Mouse (Mus musculus): Measurements from ENCODE around the gene Opcml. TPM values are rescaled to one million over a fixed set of nuclear protein-coding genes. Genes with fewer than 3 reads are reported as not detected.

Gene Opcml
- polyA plus RNA-seq, 1 experiment = 0.04 TPM

DNA sequence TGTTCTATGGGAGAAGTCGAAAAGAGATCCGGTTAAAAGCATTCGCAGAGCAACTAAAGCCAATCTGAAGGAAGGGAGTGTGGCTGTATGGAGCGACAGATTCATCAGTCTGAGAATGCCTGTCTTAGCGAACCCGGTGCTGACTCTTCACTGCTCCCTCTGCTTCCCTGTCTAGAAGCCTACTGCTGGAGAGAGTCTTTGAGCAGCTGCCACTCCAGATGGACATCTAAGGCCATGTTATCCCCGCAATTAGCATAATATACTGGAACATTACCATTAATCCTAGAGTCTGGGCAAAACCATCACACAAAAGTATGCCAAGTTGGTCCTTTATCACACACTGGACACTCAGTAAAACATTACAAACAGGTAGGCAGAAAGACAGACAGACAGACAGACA is 206.0 kb downstream of the Opcml start:
- H3K27me3 ChIP-seq (ENCODE audit: control insufficient read depth, insufficient read depth, low read length) = no peaks in the 10 kb centered on the region
- TF ChIP-seq POLR2A (IDR thresholded peaks at IDR 0.05; ENCODE audit: low read depth, low read length) (no peak), CTCF (IDR thresholded peaks at IDR 0.05; ENCODE audit: extremely low read depth, insufficient read length, insufficient replicate concordance, low read depth, low read length) (no peak)
- 87% methylated on average over 7 of the region's 7 CpGs for WGBS
- H3K4me1 ChIP-seq (ENCODE audit: control insufficient read depth, insufficient read depth, insufficient read length, low read length) = no peaks in the 10 kb centered on the region
- no peak overlapping the region for H3K4me3 ChIP-seq (ENCODE audit: low read depth, low read length)
- no peak overlapping the region for H3K27ac ChIP-seq (ENCODE audit: insufficient read depth, low read depth, low read length)
- H3K36me3 ChIP-seq (ENCODE audit: control insufficient read depth, insufficient read depth, low read length) = no peaks in the 10 kb centered on the region

DNA sequence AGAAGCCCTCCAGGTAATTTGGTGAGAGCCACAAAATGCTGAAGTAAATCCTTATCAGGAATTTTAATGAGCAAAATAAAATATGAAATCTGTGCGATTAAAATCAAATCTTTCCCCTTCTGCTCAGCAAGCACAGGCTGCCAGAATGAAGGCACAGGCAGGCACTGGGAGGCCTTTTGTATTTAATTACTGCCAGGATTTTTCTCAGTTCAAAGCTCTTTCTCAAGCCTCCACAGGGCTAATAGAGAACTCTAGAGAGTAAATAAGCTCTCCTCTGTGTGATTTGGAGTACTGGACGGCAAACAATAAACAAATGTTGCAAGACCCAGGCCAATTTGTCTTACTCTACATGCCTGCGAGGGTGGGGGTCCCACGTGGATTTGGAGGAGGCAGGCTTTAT is 208.2 kb downstream of the Opcml start:
- Histone ChIP-seq H3K4me3 (ENCODE audit: low read depth, low read length) (no peak overlapping the region), H3K27ac (ENCODE audit: insufficient read depth, low read depth, low read length) (no peak overlapping the region), H3K36me3 (ENCODE audit: control insufficient read depth, insufficient read depth, low read length) (no peaks in the 10 kb centered on the region), H3K4me1 (ENCODE audit: control insufficient read depth, insufficient read depth, insufficient read length, low read length) (no peaks in the 10 kb centered on the region), H3K27me3 (ENCODE audit: control insufficient read depth, insufficient read depth, low read length) (no peaks in the 10 kb centered on the region)
- no peak for TF ChIP-seq POLR2A (IDR thresholded peaks at IDR 0.05; ENCODE audit: low read depth, low read length)
- TF ChIP-seq CTCF (IDR thresholded peaks at IDR 0.05; ENCODE audit: extremely low read depth, insufficient read length, insufficient replicate concordance, low read depth, low read length) = no peak
- WGBS = 58% methylated on average over 4 of the region's 4 CpGs

DNA sequence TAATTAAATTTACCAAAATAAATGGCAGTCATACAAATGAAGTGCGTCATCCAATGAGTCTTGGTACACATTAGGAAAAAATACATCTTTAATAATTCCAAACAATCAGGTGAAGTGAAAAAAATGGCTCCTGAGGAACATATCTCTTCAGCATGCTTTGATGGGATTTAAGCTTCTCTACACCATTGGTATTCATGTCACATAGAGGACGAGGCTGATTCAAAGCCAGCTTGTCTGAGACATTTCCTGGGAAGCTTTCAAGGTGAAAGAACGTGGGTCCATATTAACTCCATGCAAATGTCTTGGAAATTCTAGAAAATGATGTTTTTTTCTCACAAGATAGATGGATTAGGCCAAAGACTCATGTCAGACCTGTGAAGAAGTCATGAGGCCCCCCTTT is 212.6 kb downstream of the Opcml start:
- Histone ChIP-seq H3K36me3 (ENCODE audit: control insufficient read depth, insufficient read depth, low read length) (no peaks in the 10 kb centered on the region), H3K27me3 (ENCODE audit: control insufficient read depth, insufficient read depth, low read length) (no peaks in the 10 kb centered on the region), H3K27ac (ENCODE audit: insufficient read depth, low read depth, low read length) (no peak overlapping the region), H3K4me1 (ENCODE audit: control insufficient read depth, insufficient read depth, insufficient read length, low read length) (no peaks in the 10 kb centered on the region), H3K4me3 (ENCODE audit: low read depth, low read length) (no peak overlapping the region)
- TF ChIP-seq CTCF (IDR thresholded peaks at IDR 0.05; ENCODE audit: extremely low read depth, insufficient read length, insufficient replicate concordance, low read depth, low read length) (no peak), POLR2A (IDR thresholded peaks at IDR 0.05; ENCODE audit: low read depth, low read length) (no peak)
- WGBS = 70% methylated on average over 3 of the region's 3 CpGs

DNA sequence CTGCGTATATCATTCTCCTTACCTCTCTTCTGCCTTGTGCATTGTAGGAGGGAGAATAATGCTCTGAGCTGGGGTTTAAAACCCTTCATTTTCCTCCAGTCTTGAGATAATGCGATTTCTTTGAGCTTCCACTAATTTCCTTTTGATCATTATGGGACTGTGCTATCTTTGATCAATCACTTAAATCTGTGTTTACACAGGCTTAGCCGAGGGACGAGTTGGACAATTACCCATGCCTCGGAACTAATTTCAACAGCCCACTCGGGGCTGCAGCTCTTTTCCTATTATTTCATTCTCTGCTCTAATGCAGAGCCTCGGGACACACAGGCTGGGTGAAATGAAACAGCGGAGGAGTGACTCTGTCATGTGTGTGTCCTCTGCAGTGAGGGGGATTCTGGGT is 220.9 kb downstream of the Opcml start:
- 37% methylated on average over 8 of the region's 8 CpGs for WGBS
- Histone ChIP-seq H3K27me3 (ENCODE audit: control insufficient read depth, insufficient read depth, low read length) (no peaks in the 10 kb centered on the region), H3K27ac (ENCODE audit: insufficient read depth, low read depth, low read length) (no peak overlapping the region), H3K4me1 (ENCODE audit: control insufficient read depth, insufficient read depth, insufficient read length, low read length) (no peaks in the 10 kb centered on the region), H3K36me3 (ENCODE audit: control insufficient read depth, insufficient read depth, low read length) (no peaks in the 10 kb centered on the region), H3K4me3 (ENCODE audit: low read depth, low read length) (no peak overlapping the region)
- TF ChIP-seq POLR2A (IDR thresholded peaks at IDR 0.05; ENCODE audit: low read depth, low read length) (no peak), CTCF (IDR thresholded peaks at IDR 0.05; ENCODE audit: extremely low read depth, insufficient read length, insufficient replicate concordance, low read depth, low read length) (no peak)

DNA sequence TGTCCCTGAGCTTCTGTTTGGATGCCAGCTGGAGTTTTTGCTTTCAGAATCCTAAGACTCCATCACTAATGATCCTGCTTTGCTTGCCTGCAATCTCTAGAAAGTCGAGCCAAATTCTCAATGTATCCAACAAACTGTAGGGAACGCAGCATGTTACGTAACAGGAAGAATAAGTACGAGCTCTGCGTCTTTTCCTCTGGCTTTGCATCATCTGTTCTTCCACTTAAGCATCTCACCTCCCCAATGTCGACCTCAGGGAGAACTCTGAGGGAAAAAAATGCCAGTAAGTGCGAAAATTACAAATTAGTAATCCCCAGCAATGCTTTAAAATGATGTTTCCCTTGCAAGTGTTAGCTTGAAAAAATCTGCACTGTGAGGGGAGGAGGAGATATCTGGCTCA is 222.1 kb downstream of the Opcml start:
- TF ChIP-seq CTCF (IDR thresholded peaks at IDR 0.05; ENCODE audit: extremely low read depth, insufficient read length, insufficient replicate concordance, low read depth, low read length) (no peak), POLR2A (IDR thresholded peaks at IDR 0.05; ENCODE audit: low read depth, low read length) (no peak)
- H3K27ac ChIP-seq (ENCODE audit: insufficient read depth, low read depth, low read length) = no peak overlapping the region
- WGBS = 47% methylated on average over 7 of the region's 7 CpGs

DNA sequence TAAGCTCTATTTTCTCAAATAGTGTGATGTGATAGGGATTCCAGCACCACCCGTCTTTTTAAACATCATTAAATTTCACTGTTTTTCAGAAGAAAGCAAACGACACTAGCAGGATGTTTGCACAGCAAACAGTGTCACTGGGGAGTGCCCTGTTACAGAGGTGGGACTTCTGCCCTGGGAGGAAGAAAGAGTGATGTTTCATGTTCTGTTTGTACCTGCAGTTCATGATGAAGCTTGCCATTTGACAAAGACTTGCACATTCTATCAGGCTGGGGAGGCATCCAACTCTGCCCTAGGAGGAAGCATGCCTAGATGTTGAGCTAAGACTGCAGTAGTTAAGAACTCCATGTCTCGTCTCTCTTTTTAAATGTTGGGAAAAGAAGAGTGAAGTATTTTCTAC is 222.6 kb downstream of the Opcml start:
- no peaks in the 10 kb centered on the region for H3K27me3 ChIP-seq (ENCODE audit: control insufficient read depth, insufficient read depth, low read length)
- no peaks in the 10 kb centered on the region for H3K4me1 ChIP-seq (ENCODE audit: control insufficient read depth, insufficient read depth, insufficient read length, low read length)
- no peak for TF ChIP-seq CTCF (IDR thresholded peaks at IDR 0.05; ENCODE audit: extremely low read depth, insufficient read length, insufficient replicate concordance, low read depth, low read length)
- TF ChIP-seq POLR2A (IDR thresholded peaks at IDR 0.05; ENCODE audit: low read depth, low read length) = no peak
- 22% methylated on average over 3 of the region's 3 CpGs for WGBS
- H3K4me3 ChIP-seq (ENCODE audit: low read depth, low read length) = no peak overlapping the region
- no peak overlapping the region for H3K27ac ChIP-seq (ENCODE audit: insufficient read depth, low read depth, low read length)
- H3K36me3 ChIP-seq (ENCODE audit: control insufficient read depth, insufficient read depth, low read length) = no peaks in the 10 kb centered on the region

More for the DNA sequence above, 222.1 kb downstream of the Opcml start:
- Histone ChIP-seq H3K4me1 (ENCODE audit: control insufficient read depth, insufficient read depth, insufficient read length, low read length) (no peaks in the 10 kb centered on the region), H3K4me3 (ENCODE audit: low read depth, low read length) (no peak overlapping the region), H3K36me3 (ENCODE audit: control insufficient read depth, insufficient read depth, low read length) (no peaks in the 10 kb centered on the region), H3K27me3 (ENCODE audit: control insufficient read depth, insufficient read depth, low read length) (no peaks in the 10 kb centered on the region)

DNA sequence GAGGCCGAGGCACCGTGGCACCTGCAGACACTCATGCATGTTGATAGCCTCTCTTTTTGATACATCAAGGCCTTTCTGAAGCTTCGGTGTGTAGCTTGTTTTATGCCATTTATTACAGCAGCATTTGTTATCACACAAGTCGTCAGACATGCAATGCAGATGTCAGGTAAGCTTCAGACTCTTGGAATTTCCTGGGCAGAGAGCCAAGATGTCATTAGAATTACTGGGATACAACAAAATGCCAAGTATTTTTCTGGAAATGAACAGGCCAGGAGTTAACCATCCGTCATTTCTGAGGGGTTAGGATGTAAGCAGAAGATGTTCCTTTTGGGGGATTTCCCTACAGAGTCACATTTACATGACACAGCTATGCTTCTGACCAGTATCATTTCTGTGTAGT is 237.6 kb downstream of the Opcml start:
- Histone ChIP-seq H3K27me3 (ENCODE audit: control insufficient read depth, insufficient read depth, low read length) (no peaks in the 10 kb centered on the region), H3K27ac (ENCODE audit: insufficient read depth, low read depth, low read length) (no peak overlapping the region), H3K4me1 (ENCODE audit: control insufficient read depth, insufficient read depth, insufficient read length, low read length) (no peaks in the 10 kb centered on the region), H3K36me3 (ENCODE audit: control insufficient read depth, insufficient read depth, low read length) (no peaks in the 10 kb centered on the region), H3K4me3 (ENCODE audit: low read depth, low read length) (no peak overlapping the region)
- TF ChIP-seq CTCF (IDR thresholded peaks at IDR 0.05; ENCODE audit: extremely low read depth, insufficient read length, insufficient replicate concordance, low read depth, low read length) = no peak
- no peak for TF ChIP-seq POLR2A (IDR thresholded peaks at IDR 0.05; ENCODE audit: low read depth, low read length)
- 55% methylated on average over 5 of the region's 5 CpGs for WGBS

All from small intestine, adult 2 months (tissue).